Mouse (Mus musculus) heart, embryonic 11.5 days (tissue): Measurements from ENCODE around the gene N4bp3. TPM values are rescaled to one million over a fixed set of nuclear protein-coding genes. Genes with fewer than 3 reads are reported as not detected.

Experiments used
- ATAC-seq: fragments of 200-750 bp; cut with Nextera tagmentation; replicated peaks from 2 replicates; pipeline ENCODE4 v1.8.0; 2017; ENCODE audit warnings: moderate library complexity; ENCODE audit not compliant: insufficient number of reproducible peaks, low FRiP score, low TSS enrichment
- H3K27ac ChIP-seq: fragments of 300-500 bp; sonication (generic); 2 replicates; pipeline ENCODE4 v1.5.1; 2014; ENCODE audit warnings: mild to moderate bottlenecking, low read depth, low read length
- H3K27me3 ChIP-seq: fragments of 300-500 bp; sonication (generic); 2 replicates; pipeline ENCODE4 v1.6.1; 2014; ENCODE audit warnings: mild to moderate bottlenecking, low read length, mixed read lengths; ENCODE audit not compliant: control insufficient read depth, insufficient read depth
- H3K36me3 ChIP-seq: fragments of 300-500 bp; sonication (generic); 2 replicates; pipeline ENCODE4 v1.6.1; 2014; ENCODE audit warnings: mild to moderate bottlenecking, low read length, moderate library complexity, mixed read lengths; ENCODE audit not compliant: control insufficient read depth, insufficient read depth
- H3K4me1 ChIP-seq: fragments of 300-500 bp; sonication (generic); 2 replicates; pipeline ENCODE4 v1.6.1; 2014; ENCODE audit warnings: low read length; ENCODE audit not compliant: control insufficient read depth, insufficient read depth
- H3K4me2 ChIP-seq: fragments of 300-500 bp; sonication (generic); 2 replicates; pipeline ENCODE4 v1.6.1; 2014; ENCODE audit warnings: mild to moderate bottlenecking, moderate library complexity
- H3K4me3 ChIP-seq: fragments of 300-500 bp; sonication (generic); 2 replicates; pipeline ENCODE4 v1.5.1; 2014; ENCODE audit warnings: low read depth, low read length
- H3K9ac ChIP-seq: fragments of 300-500 bp; sonication (generic); 2 replicates; pipeline ENCODE4 v1.6.1; 2014; ENCODE audit warnings: mild to moderate bottlenecking, low read depth, low read length, moderate library complexity
- H3K9me3 ChIP-seq: fragments of 300-500 bp; sonication (generic); replicated peaks from 2 replicates; pipeline ENCODE4 v1.6.1; 2016; ENCODE audit warnings: low read length; ENCODE audit not compliant: control insufficient read depth
- WGBS: fragments of 180-500 bp; shearing (Covaris S2); extraction: QIAGEN DNeasy Blood & Tissue Kit; methylation state at CpG from one replicate; pipeline ENCODE4 v1.1.7; 2014; ENCODE audit not compliant: insufficient replicate concordance; 5-methylcytosine and 5-hydroxymethylcytosine counted together
- polyA plus RNA-seq: library from polyadenylated mRNA; unstranded; fragments of >200 nt; fragmentation: Nextera tagmentation; extraction: Ambion mirVana; gene quantifications from 2 replicates; pipeline ENCODE4 v1.2.1, GENCODE M21; 2014

N4bp3 gene
- polyA plus RNA-seq, 1 experiment from 2014 or later, result 4.2 TPM

DNA sequence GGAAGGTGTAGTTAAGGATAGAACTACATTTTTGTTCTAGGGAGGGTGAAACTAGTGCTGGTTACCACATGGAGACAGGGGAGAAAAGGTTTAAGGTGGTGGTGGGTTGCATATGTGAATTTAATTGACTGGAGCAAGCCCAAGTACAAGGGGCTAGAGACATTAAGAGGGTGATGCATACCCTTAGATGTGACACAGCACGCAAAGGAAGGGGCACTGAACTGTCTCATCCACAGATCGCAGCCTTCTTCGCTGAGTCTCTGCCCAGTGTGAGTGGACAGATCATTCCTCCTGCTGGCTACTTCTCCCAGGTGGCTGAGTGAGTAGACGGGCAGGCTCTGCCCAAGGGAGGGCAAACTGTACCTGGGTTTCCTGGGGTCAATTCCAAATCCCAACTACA is 57.3 kb downstream of the N4bp3 start:
- Histone ChIP-seq H3K27me3 (no peaks in the 10 kb centered on the region), H3K27ac (no peak overlapping the region), H3K4me1 (no peaks in the 10 kb centered on the region), H3K9me3 (0 out of 2 replicates have a peak, but pooled peaks cover 3% of the 10 kb centered on the region), H3K36me3 (peaks cover 61% of the 10 kb centered on the region), H3K9ac (no peak overlapping the region), H3K4me3 (no peak overlapping the region), H3K4me2 (no peak overlapping the region)
- 94% methylated on average over 4 of the region's 4 CpGs for WGBS
- no peak for ATAC-seq

Other genes starting within 250 kb of the N4bp3 start
- 14.4 and 14.9 TPM in 2 replicates for gene Phykpl, start 66.1 kb downstream of the N4bp3 start, polyA plus RNA-seq
- gene Hnrnpab, start 44.0 kb downstream of the N4bp3 start, polyA plus RNA-seq, result 362 and 384 TPM in 2 replicates
- gene Nhp2, start 31.1 kb downstream of the N4bp3 start, polyA plus RNA-seq, result 114 and 131 TPM in 2 replicates
- gene Rmnd5b, start 14.9 kb downstream of the N4bp3 start, polyA plus RNA-seq, result 29.7 and 32.2 TPM in 2 replicates
- 0.59 and 0.97 TPM in 2 replicates for gene D930048N14Rik, start 112 bp upstream of the N4bp3 start, polyA plus RNA-seq
- gene 0610009B22Rik, start 38.0 kb upstream of the N4bp3 start, polyA plus RNA-seq, result 69.5 and 72.7 TPM in 2 replicates
- gene Sec24a, start 112.8 kb upstream of the N4bp3 start, polyA plus RNA-seq, result 14.2 and 14.5 TPM in 2 replicates
- 132 and 136 TPM in 2 replicates for gene Sar1b, start 112.8 kb upstream of the N4bp3 start, polyA plus RNA-seq
- 0.21 and 0.46 TPM in 2 replicates for gene Jade2, start 206.8 kb upstream of the N4bp3 start, polyA plus RNA-seq